20 mouse cellular contexts compared by ENCODE assay signal in the genomic region with DNA sequence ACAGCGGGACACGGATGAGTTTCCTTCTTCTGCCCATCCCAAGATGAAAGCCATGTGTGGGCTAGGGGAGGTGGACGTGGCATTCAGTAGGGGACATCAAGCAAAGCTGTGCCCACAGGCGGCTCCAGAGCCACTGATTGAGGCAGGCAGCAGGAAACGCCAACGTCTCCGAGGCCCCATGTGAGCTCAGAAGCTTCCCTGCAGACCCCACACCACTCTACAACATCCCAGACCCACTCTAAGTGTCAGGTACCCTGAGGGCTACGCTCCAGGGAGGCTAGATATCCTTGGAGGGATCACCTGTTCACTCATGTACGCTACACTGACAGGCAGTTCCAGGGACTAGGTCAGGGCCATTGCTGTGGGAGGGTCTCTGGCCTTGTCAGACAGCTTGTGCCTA.
DNase-seq lines count a peak whose midpoint lies in the region; ATAC-seq lines count a peak whose summit lies in the region.
"Had no signal": no experiment of that assay in that cellular context is flagged by ENCODE, and none has a peak within 500 bp of the region (broad histone marks: within the 10 kb centered on the region; RNA-seq: fewer than 3 reads in every experiment).

No protein-coding gene starts in this region.

- no peak for ATAC-seq in hindbrain, embryonic 16.5 days
- ATAC-seq: forebrain, embryonic 13.5 days; forebrain, embryonic 16.5 days had no signal

- 85% methylated on average over 9 of the region's 9 CpGs for WGBS in hindbrain, embryonic 10.5 days
- 72% methylated on average over 9 of the region's 9 CpGs for WGBS in hindbrain, embryonic 16.5 days
- 75% methylated on average over 9 of the region's 9 CpGs for WGBS in limb, embryonic 10.5 days

- no peaks in the 10 kb centered on the region for H3K27me3 ChIP-seq in hindbrain, embryonic 10.5 days (ENCODE audit: insufficient read depth, poor library complexity, severe bottlenecking)
- no peaks in the 10 kb centered on the region for H3K27me3 ChIP-seq in hindbrain, embryonic 16.5 days (replicated peaks; ENCODE audit: control insufficient read depth, insufficient read depth, low read length)
- no peaks in the 10 kb centered on the region for H3K27me3 ChIP-seq in limb, embryonic 10.5 days (ENCODE audit: low read depth, poor library complexity, severe bottlenecking)
- H3K27me3 ChIP-seq: embryonic facial prominence, embryonic 13.5 days; embryonic facial prominence, embryonic 15.5 days had no signal

- H3K9me3 ChIP-seq in hindbrain, embryonic 10.5 days = no peaks in the 10 kb centered on the region
- H3K9me3 ChIP-seq in hindbrain, embryonic 16.5 days (ENCODE audit: control insufficient read depth, low read length) = no peaks in the 10 kb centered on the region
- no peaks in the 10 kb centered on the region for H3K9me3 ChIP-seq in limb, embryonic 10.5 days (replicated peaks)
- H3K9me3 ChIP-seq: embryonic facial prominence, embryonic 13.5 days; embryonic facial prominence, embryonic 15.5 days; forebrain, embryonic 10.5 days; forebrain, embryonic 13.5 days had no signal

- DNase-seq in heart, adult 11 months = peak; percentile 65
- DNase-seq in heart, adult 8-10 months (ENCODE audit: low spot score) = no peak
- DNase-seq in hindbrain, embryonic 10.5 days (ENCODE audit: low spot score) = no peak
- no peak for DNase-seq in limb, embryonic 10.5 days (ENCODE audit: low spot score)
- no peak for DNase-seq in cerebellum, postnatal 14 days
- DNase-seq: adrenal gland, adult 2 months; adrenal gland, postnatal 10 days; adrenal gland, postnatal 25 days; cerebellum, adult 11 months; cerebellum, adult 18-20 months; cerebellum, adult 8-10 months; cerebellum, adult 9-11 months; cerebellum, postnatal 25 days had no signal

- peak overlapping the region; percentile 18; the same call in 1 of the 2 replicates for H3K27ac ChIP-seq in hindbrain, embryonic 10.5 days
- H3K27ac ChIP-seq in hindbrain, embryonic 16.5 days (ENCODE audit: low read depth, low read length) = no peak overlapping the region
- peak overlapping the region; percentile 69 for H3K27ac ChIP-seq in limb, embryonic 10.5 days
- H3K27ac ChIP-seq: embryonic facial prominence, embryonic 13.5 days; embryonic facial prominence, embryonic 15.5 days; forebrain, embryonic 10.5 days; forebrain, embryonic 13.5 days had no signal

- no peaks in the 10 kb centered on the region for H3K36me3 ChIP-seq in hindbrain, embryonic 10.5 days
- no peaks in the 10 kb centered on the region for H3K36me3 ChIP-seq in hindbrain, embryonic 16.5 days (ENCODE audit: control insufficient read depth, insufficient read depth, low read length)
- H3K36me3 ChIP-seq in limb, embryonic 10.5 days = no peaks in the 10 kb centered on the region
- H3K36me3 ChIP-seq: embryonic facial prominence, embryonic 15.5 days; forebrain, embryonic 10.5 days had no signal

- H3K4me2 ChIP-seq in hindbrain, embryonic 16.5 days (ENCODE audit: low read length) = no peak overlapping the region
- H3K4me2 ChIP-seq: embryonic facial prominence, embryonic 13.5 days; embryonic facial prominence, embryonic 15.5 days; forebrain, embryonic 13.5 days had no signal

- H3K9ac ChIP-seq in hindbrain, embryonic 16.5 days (ENCODE audit: low read depth, low read length) = no peak overlapping the region
- H3K9ac ChIP-seq: embryonic facial prominence, embryonic 13.5 days; embryonic facial prominence, embryonic 15.5 days; forebrain, embryonic 13.5 days had no signal

- peaks cover 13% of the 10 kb centered on the region for H3K4me1 ChIP-seq in hindbrain, embryonic 10.5 days (replicated peaks)
- peaks cover 2% of the 10 kb centered on the region; the same call in 1 of the 2 replicates for H3K4me1 ChIP-seq in hindbrain, embryonic 16.5 days (ENCODE audit: control insufficient read depth, insufficient read depth, low read depth, low read length)
- H3K4me1 ChIP-seq in limb, embryonic 10.5 days = peaks cover 37% of the 10 kb centered on the region

- no peak overlapping the region for H3K4me3 ChIP-seq in hindbrain, embryonic 10.5 days
- H3K4me3 ChIP-seq in hindbrain, embryonic 16.5 days (ENCODE audit: low read length) = no peak overlapping the region
- no peak overlapping the region for H3K4me3 ChIP-seq in limb, embryonic 10.5 days
- H3K4me3 ChIP-seq: embryonic facial prominence, embryonic 13.5 days; embryonic facial prominence, embryonic 15.5 days; erythroblast, embryonic 14.5 days; forebrain, embryonic 10.5 days; forebrain, embryonic 13.5 days had no signal
